Mouse (Mus musculus): ENCODE measurements around the gene Utp14b. TPM values are rescaled to one million over a fixed set of nuclear protein-coding genes. Genes with fewer than 3 reads are reported as not detected.

The Utp14b gene
- total RNA-seq (2022) = 10 to 100 TPM; 19.6 to 33.4 (median 22.8) TPM

- peak; percentile 95 to 97 for DNase-seq (ENCODE audit: low spot score in 2 of 2)
These were observed at the start of gene Utp14b, which contains the start of gene Acsl3 for GRCm38 (mm10) chr1:78657671-78658440. Gene Utp14b, plus strand, starts transcription at chr1:78658038. Gene Acsl3, plus strand, starts transcription at chr1:78657825.

GRCm38 (mm10) chr1:78609134-78609907 lies 48.5 kb upstream of the Utp14b start:
- no peak for DNase-seq (ENCODE audit: low spot score in 2 of 2)

GRCm38 (mm10) chr1:78611039-78611438 lies 46.8 kb upstream of the Utp14b start:
- no peak for DNase-seq (ENCODE audit: low spot score in 2 of 2)

- no peak for DNase-seq (ENCODE audit: low spot score in 2 of 2)
These were observed 44.9 kb upstream of the Utp14b start for GRCm38 (mm10) chr1:78612959-78613358.

GRCm38 (mm10) chr1:78624352-78624751 lies 33.5 kb upstream of the Utp14b start:
- DNase-seq (ENCODE audit: low spot score in 2 of 2) = no peak

- DNase-seq (ENCODE audit: low spot score in 2 of 2) = no peak
These were observed 23.4 kb upstream of the Utp14b start for GRCm38 (mm10) chr1:78634486-78634885.

- DNase-seq (ENCODE audit: low spot score in 2 of 2) = no peak
These were observed 17.0 kb upstream of the Utp14b start for GRCm38 (mm10) chr1:78640871-78641270.

GRCm38 (mm10) chr1:78641791-78642190 lies 16.0 kb upstream of the Utp14b start:
- DNase-seq (ENCODE audit: low spot score in 2 of 2) = no peak

GRCm38 (mm10) chr1:78642197-78642596 lies 15.6 kb upstream of the Utp14b start:
- DNase-seq (ENCODE audit: low spot score in 2 of 2) = no peak

- no peak for DNase-seq (ENCODE audit: low spot score in 2 of 2)
These were observed 10.4 kb upstream of the Utp14b start for GRCm38 (mm10) chr1:78647317-78647885.

- no peak for DNase-seq (ENCODE audit: low spot score in 2 of 2)
These were observed 8.4 kb upstream of the Utp14b start for GRCm38 (mm10) chr1:78649269-78650061.

GRCm38 (mm10) chr1:78656472-78656871 lies 1.4 kb upstream of the Utp14b start:
- no peak for DNase-seq (ENCODE audit: low spot score in 2 of 2)

- DNase-seq (ENCODE audit: low spot score in 2 of 2) = no peak
These were observed 713 bp upstream of the Utp14b start for GRCm38 (mm10) chr1:78657021-78657629.

- no peak for DNase-seq (ENCODE audit: low spot score in 2 of 2)
These were observed 817 bp downstream of the Utp14b start for GRCm38 (mm10) chr1:78658441-78659269.

- DNase-seq (ENCODE audit: low spot score in 2 of 2) = no peak
These were observed 1.5 kb downstream of the Utp14b start for GRCm38 (mm10) chr1:78659270-78659823.

- DNase-seq (ENCODE audit: low spot score in 2 of 2) = no peak
These were observed 6.5 kb downstream of the Utp14b start for GRCm38 (mm10) chr1:78664326-78664725.

GRCm38 (mm10) chr1:78665954-78666499 lies 8.2 kb downstream of the Utp14b start:
- DNase-seq (ENCODE audit: low spot score in 2 of 2) = no peak

- no peak for DNase-seq (ENCODE audit: low spot score in 2 of 2)
These were observed 8.7 kb downstream of the Utp14b start for GRCm38 (mm10) chr1:78666585-78666984.

- DNase-seq (ENCODE audit: low spot score in 2 of 2) = no peak
These were observed 24.5 kb downstream of the Utp14b start for GRCm38 (mm10) chr1:78682291-78682690.
